Mouse (Mus musculus) adrenal gland (tissue): ENCODE data around the gene Wdr38.

ENCODE experiments used
- intact Hi-C: fragments of 180-260 bp; cut with DNase I; formaldehyde crosslinking; loops from one replicate; pipeline ENCODE4 v1.15.1; 2025
- long read RNA-seq, 2 experiments: library from polyadenylated mRNA; unstranded; transcript quantifications; one replicate each; pipeline ENCODE4 v2.0.0; 2020; ENCODE audit warnings: borderline replicate concordance in 1 of 2; ENCODE audit not compliant: insufficient replicate concordance in 1 of 2

Wdr38 gene
- long read RNA-seq, experiment 1, partial matches to known transcripts, result 0 of 2 reads
- long read RNA-seq, experiment 1, other reads (novel, unspliced or antisense), result 2 of 2 reads
- long read RNA-seq, experiment 2, partial matches to known transcripts, result 0 of 3 reads
- long read RNA-seq, experiment 2, other reads (novel, unspliced or antisense), result 3 of 3 reads

DNA sequence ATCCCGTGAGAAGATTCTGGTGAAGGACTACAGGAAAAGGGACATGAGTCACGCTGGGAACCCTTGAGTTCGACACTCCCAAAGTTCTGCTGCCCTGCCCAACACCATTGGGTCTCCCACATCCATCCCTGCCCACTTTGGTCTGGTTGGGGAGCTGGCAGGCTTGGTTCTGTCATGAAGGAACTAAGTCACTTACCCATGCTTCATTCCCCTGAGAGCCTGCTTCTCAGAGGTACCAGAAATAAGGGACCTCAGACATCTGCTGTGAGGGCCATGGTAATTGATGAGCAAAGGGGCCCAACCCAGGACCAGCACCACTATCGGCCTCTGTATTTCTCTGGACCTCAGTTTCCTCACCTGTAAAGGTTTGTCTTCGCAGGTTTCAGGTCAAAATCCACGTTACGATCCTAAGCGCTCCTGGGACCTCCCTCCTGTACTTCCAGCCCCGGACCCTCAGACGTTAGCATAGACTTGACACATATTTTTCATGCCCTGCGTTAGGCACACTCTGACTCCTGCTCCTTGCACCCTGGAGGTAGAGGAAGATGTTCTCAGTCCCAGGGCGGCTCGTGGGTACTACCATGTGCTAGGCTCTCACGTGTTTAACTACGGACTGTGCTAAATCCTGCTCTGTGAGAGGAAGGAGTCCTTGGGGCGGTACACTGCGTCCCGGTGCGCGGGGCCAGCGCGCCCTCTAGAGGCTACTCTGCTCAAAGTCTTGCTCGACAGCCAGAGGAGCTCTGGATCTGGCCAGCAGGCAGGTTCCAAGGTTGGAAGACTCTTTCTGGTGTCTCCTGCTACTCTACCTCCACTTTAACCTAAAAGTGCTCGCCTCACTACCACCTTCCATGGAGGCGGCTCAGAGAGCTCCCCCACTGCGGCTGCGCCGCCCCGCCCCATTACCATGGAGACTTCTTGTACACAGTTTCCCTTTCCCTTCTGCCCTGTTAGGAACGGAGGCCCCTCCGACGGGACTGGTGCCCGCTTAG lies at the start of gene Wdr38:
Gene Wdr38 (plus strand): TSS at position 91 of the 989 bp plus-strand sequence.
- intact Hi-C loops, result loop anchor here (2.0 to 10.0 kb wide), 2 partner anchors 71 to 203 kb away; partner anchors contain the start of gene Nr6a1

DNA sequence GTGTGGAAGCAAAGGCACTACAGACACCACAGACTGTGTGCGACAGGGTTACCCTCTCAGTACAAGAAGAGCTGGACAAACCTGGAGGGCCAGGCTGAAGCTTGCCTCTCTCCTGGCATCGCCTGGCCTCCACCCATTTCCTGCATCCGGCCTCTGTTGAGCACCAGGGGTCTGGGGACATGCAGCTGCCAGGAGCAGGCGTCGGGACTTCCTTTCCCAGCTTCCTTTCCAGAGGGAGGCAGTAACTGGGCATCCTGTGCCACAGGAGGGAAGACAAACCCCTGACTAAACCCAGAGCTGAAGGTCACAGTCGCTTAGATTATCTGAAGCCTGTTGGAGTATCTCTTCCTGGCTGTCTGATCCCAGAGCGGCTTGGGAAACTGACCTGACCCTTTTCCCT lies 49.7 kb upstream of the Wdr38 start:
- intact Hi-C loops, result no loop called here

DNA sequence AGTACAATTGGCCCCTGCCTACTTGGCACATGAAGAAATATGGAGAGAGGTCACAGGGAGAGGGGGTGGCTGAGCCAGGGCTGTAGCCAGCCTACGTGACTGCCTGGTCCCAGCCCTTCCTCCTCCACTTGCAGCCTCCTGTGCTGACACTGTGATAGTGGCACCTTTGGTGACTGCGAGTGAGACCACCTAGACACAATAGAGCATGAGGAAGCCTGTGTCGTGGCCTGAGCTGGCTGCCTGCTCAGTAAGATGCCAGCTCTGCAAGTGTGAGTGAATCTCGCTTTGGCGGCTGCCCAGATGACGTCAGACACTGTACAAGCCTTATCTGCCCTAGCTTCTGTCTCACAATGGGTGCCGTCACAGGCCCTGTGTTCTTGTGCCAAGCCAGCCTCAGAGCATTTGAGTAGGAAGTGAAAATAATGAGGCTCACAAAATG lies 47.0 kb upstream of the Wdr38 start:
- intact Hi-C loops, result no loop called here

DNA sequence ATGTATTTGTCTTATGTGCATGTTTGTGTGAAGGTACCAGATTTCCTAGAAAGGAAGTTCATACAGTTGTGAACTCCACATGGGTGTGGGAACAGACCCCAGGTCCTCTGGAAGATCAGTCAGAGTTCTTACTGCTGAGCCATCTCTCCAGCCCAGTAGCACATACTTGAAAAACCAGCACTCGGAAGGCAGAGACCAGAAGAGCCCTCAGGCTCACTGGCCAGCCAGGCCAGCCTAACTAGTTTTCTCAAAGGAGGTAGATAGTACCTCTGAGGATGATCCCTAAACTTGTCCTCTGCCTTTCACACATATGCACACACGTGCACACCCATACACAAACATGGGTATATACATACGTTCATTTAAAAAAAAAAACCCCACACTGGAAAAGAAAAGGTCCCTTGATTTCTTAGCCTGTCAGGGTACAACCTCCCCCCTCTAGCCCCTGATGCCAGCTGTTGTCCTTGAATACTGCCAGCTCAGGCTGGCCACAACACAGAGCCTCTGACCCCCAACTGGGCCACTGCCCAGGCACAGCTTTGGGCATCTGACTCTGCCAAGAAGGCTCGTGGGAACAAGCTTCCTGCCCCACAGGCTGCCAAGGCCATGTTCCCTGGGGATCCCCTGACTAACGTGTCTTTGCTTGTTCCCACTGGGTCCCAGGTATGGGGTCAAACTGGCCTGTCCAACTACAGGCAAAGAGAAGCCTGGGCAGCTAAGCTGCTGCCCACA lies 44.0 kb upstream of the Wdr38 start:
- intact Hi-C loops, result no loop called here

DNA sequence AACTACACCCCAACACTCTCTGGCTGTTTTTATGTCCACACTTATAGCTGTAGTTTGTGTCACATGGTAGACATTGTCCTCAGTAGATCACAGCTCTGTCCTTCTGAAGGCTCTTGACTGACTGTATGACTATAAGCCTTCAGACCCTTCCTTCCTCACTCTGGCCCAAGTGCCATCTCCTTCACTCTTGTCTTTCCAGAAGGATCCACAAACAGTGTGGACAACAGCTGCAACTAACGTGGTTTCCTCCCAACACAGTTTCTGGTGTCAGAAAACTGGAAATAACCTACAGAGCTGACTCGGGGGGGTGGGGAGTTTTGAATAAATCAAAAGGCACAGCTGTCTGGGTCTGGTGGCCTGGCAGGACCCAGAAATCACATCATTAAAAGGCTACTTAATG lies 41.2 kb upstream of the Wdr38 start:
- intact Hi-C loops, result no loop called here

DNA sequence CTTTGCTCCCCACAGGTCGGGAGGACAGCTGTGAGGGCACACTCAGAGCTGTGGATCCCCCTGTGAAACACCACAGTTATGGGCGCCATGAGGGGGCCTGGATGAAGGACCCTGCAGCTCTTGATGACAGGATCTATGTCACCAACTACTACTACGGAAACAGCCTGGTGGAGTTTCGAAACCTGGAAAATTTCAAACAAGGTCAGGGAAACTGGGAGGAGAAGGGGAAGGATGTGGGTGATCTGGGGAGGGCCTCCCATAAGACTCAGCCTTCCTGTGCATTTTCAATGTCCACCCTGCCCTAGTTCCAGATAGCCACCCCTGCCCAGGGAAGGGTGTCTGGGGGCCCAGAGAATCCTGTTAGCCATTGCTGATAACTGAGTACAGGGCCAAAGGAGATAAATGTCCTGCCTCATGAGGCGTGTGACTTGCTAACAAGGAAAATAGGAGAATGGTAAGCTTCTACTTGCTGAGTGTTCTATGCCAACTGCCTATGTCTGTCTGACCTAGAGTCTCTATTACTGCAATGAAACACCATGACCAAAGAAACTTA lies 39.5 kb upstream of the Wdr38 start:
- intact Hi-C loops, result no loop called here

DNA sequence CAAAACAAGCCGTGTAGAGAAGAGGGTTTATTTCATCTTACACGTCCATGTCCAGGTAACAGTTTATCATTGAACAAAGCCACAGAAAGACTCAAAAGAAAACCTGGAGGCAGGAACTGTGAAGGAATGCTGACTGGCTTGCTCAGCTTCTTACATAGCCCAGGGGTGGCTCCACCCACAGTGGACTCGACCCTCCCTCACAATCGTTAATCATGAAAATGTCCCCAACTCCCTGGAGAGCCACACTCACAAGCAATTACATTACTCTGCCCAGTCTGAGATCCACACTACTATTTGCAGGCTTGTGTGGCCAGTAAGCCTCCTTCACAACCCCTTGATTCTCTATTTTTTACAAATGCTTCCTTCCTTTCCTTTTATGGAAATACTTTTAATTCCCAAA lies 33.1 kb upstream of the Wdr38 start:
- intact Hi-C loops, result no loop called here

DNA sequence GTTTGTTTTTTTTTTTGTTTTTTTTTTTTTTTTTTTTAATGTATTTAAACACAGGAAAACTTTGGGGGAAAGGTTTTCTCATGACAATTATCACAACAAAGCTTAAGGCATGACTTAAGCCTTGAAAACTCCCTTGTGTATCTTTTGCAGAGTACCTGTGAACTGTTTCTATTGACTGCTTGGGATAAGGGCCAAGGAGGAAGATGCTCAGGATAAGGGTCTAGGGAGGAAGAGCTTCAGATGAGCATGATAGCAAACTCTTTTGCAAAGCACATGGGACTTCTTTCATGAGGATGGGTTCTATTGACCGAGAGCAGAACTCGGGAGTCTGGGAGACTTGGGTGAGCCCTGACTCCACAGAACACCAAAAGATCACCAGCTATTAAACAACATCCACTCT lies 27.6 kb upstream of the Wdr38 start:
- intact Hi-C loops, result no loop called here

DNA sequence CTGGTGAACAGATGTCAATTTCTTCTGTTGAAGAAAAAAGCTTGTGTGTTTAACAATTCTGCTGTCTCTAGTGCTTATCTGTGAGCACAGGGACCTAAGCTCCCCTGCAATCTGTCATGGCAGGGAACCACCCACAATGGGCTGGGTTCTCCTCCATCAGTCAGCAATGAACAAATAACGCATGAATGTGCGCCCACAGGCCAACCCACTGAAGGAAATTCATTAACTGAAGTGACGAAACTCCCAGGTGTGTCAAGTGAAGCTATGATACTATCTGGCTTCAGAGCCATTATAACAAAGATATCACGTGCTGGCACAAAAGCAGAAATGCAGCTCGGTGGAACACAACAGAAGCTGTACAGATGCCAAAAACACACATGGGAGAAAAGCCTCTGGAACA lies 27.2 kb upstream of the Wdr38 start:
- intact Hi-C loops, result no loop called here

DNA sequence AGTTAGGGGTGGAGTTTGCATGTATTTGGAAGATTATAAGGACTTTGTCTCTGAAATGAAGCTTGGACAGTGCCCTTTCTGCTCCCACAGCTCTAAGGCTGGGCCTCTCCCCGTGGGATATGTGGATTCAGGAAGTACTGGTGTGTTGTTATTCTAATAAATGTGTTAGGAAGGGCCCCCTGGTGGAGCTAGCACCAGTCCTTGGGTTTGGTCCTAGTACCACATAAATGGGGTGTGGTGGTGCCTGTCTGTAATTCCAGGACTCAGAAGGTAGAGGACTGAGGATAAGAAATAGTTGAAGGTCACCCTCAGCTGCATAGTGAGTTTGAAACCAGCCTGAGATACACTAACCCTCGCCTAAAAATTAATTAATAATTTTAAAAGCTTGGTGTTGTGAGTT lies 24.1 kb upstream of the Wdr38 start:
- intact Hi-C loops, result no loop called here

DNA sequence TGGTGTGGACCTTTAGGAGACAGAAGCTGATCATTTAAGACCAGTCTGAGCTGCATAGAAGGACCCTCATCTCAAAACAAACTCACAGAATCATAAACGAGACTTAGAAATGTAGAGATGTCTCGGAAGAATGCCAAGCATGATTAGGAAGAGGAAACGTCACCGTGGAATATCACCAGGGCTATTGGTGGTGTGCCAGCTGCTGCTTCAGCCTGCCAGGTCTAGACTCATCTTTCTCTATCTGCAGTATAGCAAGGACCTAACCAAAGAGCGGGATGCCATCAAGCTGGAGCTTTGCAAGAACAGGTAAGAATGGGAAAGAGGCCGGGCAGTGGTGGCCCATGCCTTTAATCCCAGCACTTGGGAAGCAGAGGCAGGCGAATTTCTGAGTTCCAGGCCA lies 23.6 kb upstream of the Wdr38 start:
- intact Hi-C loops, result no loop called here

DNA sequence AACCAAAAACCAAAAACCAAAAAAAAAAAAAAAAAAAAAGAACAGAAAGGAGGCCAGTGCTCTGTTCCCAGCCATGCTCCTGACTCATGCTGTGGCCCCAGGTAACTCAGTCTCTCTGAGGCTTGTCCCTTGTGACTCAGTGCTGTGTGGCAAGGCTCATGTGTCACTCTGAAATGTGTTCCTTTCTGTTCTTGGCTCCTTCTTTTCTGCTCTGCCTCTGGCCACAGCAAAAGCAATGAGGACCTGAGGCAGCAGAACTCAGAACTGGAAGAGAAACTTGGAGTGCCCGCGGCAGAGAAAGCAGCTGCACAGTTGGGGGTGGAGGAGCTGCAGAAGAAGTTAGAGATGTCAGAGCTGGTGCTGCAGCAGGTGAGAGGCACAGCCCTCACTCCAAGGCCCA lies 23.1 kb upstream of the Wdr38 start:
- intact Hi-C loops, result no loop called here

DNA sequence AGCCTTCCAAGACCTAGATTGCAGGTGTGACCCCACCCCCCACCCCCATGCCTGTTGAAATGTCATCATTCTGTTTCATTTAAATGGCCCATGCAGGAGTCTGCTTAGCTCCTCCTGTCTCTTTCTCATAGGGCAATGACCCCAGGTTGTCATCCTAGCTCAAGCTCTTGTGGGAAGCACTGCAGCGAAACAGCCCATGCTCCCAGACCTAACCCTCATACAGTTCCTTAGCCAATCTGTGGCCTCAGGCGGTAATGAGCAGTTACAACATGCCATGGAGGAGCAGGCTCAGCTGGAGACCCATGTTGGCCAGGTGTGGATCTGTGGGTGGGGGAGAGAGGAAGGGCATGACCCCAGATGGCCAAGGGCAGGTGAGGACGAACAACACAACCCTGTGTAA lies 22.1 kb upstream of the Wdr38 start:
- intact Hi-C loops, result no loop called here

DNA sequence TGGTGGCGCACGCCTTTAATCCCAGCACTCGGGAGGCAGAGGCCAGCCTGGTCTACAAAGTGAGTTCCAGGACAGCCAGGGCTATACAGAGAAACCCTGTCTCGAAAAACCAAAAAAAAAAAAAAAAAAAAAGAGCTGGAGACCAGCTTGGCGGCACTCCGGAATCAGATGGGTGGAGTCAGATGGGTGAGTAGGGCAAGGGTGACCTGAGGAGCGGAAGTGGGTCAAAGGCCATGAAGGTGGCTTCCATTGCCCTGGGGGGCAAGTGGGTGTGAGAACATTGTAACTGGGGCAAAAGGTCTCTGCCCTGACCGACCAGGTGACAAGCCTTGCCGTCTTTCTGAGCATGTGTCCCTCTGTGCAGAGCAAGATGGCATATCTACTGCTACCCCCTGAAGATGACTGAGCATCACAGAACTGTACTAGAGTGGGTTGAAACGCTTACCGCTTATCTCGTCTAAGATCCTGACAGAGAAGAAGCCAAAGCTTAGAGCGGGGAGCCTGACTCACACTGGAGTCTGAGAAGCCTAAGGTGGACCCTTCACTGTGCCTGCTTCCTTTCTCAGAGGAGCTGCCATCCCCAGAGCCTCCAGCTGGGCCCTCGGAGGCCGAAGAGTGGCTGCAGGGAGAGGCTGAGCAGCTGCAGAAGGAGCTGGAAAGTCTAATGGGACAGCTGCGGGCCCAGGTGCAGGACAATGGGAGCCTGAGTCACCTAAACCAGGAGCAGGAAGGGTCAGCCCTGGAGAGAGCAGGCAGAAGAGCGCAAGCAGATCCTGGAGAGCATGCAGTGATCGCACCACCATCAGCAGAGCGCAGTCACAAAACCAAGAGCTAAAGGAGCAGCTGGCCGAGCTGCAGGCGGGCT lies 21.1 kb upstream of the Wdr38 start:
- intact Hi-C loops, result no loop called here

DNA sequence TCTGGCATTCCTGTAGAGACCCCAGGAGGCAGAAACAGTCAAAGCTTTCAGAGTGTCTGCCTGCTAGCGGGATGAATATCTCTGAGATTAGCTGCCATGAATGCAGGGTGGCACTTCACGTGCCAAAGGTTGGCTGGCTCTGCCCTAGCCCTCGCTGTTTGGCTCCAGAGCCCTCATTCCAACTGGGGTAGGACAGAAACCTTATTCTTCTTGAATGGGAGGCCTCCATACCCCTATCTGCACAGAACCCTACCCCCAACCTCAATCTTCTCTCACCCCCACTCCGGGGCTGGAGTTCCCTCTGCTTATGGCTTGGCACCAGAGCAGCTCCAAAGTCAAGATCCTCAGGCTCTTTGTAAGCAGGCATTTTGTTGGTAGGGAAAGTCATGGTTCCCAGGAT lies 19.4 kb upstream of the Wdr38 start:
- intact Hi-C loops, result no loop called here

DNA sequence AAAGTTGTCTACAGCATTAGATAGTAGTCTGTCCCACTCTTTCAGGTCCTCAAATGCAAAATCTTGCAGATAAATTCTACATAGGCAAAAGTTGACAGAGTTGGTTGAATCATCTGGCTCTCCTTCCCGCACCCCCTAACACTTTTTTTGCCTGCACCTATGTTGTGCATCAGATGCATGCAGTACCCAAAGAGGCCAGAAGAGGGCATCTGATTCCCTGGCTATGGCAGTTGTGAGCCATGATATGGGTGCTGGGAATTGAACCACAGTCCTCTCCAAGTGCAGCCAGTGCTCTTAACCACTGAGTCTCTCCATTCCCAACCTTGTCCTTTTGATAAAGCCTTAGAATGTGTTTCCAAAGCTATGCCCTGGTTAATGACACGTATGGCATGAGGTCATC lies 13.8 kb upstream of the Wdr38 start:
- intact Hi-C loops, result no loop called here

DNA sequence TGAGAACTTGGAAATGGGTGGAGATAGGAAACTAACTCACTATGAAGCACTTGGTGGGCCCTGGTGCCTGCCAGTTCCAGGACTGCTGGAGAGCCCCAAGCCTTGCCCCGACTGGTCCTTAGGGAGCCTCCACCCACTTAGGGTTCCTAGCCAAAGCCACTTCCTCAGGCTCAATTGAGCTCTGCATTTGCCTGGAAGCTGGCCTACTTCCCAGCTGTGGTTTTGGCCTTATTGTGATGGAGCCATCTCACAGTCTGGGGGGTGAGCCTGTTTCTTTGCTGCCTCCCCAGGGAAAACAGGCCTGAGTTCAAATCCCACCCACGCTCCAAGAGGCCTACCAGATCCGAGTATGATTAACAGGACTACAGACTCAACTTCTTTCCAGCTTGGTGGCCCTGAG lies 10.7 kb upstream of the Wdr38 start:
- intact Hi-C loops, result no loop called here

DNA sequence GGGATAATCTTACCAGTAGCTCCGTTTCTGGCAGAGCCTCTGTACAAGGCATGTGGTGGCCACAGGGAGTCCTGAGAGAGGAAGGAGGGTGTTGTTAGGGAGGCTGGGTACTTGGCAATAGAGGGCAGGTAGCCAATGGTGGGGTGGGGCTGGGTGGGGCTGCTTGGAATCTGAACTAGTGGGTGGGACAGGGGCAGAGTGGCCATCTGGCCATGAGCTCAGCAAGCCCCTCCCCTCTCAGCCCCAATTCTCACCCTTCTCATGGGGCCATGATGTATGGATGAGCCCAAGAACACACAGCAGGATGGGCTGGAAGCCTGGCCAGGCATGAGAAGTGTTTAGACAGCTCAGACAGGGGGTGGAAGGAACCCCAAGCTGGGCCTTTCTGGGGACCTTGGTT lies 9.9 kb upstream of the Wdr38 start:
- intact Hi-C loops, result no loop called here

DNA sequence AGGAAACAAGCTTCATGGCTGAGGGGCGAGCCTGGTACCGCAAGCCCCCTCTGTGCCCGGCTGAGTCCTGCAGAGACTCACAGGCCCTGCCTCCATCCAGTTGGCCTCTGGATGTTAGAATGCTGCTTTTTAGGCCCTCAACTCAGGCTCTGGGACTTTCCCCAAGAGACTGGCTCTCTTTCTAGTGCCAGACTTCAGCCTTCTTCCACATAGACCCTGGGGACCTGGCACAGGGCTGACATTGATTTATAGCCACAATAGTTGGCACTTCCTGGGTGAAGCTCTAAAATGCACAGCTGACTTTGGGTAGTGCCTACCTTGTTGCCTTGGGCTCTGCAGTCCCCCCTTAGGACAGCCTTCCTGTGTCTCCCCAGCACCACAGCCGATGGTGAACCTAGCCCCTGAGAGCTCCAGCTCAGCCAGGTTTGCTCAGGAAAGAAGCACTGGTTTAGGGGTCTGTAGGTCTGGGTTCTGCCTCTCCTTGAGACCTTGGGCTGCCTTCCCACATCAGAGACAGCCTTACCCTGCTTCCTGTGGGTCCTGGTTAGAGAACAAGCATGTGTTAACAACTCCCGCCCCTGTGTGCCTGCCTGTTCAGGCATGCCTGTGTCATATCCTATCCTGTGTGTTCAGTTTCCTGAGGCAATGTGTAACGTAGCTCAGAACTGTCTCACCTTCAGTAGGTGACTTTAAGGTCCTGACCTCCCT lies 9.3 kb upstream of the Wdr38 start:
- intact Hi-C loops, result no loop called here

DNA sequence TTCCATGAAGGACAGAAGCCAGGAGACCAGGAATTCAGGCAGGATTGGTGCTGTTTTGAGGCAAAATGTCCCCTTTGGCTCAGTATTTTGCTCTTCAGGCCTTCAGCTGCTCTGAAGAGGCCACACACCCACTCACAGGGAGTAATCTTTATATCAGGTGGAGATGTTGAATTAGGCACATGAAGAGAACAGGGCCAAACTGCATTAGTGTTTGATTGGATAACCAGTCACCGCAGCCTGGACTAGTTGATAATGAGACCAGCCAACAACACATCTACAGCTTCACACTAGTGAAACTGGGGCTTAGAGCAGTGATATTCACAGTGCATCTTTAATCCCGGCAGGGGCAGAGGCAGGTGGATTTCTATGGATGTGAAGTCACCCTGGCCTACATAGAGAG lies 8.3 kb upstream of the Wdr38 start:
- intact Hi-C loops, result no loop called here
